Mouse (Mus musculus) G1E (cell line): ENCODE results near the gene Fam155a. TPM values are rescaled to one million over a fixed set of nuclear protein-coding genes. Genes with fewer than 3 reads are reported as not detected.
A peak's percentile ranks its signal among the peaks of the same experiment; 100 is the strongest.

Experiments
- ATAC-seq: 2 replicates; pipeline ENCODE4 v1.8.0; 2016; ENCODE audit warnings: mild to moderate bottlenecking; ENCODE audit not compliant: insufficient number of reproducible peaks, poor library complexity, low FRiP score, severe bottlenecking; ENCODE audit errors: extremely low read depth
- DNase-seq: peaks from one replicate; pipeline ENCODE4 v3.0.0; 2012; ENCODE audit warnings: low spot score
- H3K27me3 ChIP-seq: 2 replicates; pipeline ENCODE4 v1.6.1; 2012; ENCODE audit warnings: mild to moderate bottlenecking, low read length, inconsistent platforms; ENCODE audit not compliant: insufficient read depth
- H3K36me3 ChIP-seq: replicated peaks from 2 replicates; pipeline ENCODE3; 2012; ENCODE audit warnings: mild to moderate bottlenecking, inconsistent platforms
- H3K4me1 ChIP-seq: 2 replicates; pipeline ENCODE4 v1.6.1; 2012; ENCODE audit warnings: low read depth, low read length, inconsistent platforms, mixed read lengths; ENCODE audit not compliant: insufficient read depth
- H3K4me3 ChIP-seq: 2 replicates; pipeline ENCODE4 v1.5.1; 2012; ENCODE audit warnings: low read depth, mild to moderate bottlenecking, inconsistent platforms, low read length, moderate library complexity, mixed read lengths
- H3K9me3 ChIP-seq: replicated peaks from 2 replicates; pipeline ENCODE4 v1.6.1; 2012; ENCODE audit warnings: inconsistent platforms
- CTCF ChIP-seq: IDR thresholded peaks from 2 replicates; pipeline ENCODE4 v1.5.1; 2012; ENCODE audit warnings: low read depth, low read length, inconsistent platforms, mixed read lengths
- GATA1 ChIP-seq: IDR thresholded peaks from 2 replicates; pipeline ENCODE4 v1.6.1; 2012; ENCODE audit warnings: borderline replicate concordance, low read length, inconsistent platforms, mixed read lengths
- GATA2 ChIP-seq: IDR thresholded peaks from 2 replicates; pipeline ENCODE4 v1.6.1; 2012; ENCODE audit warnings: low read depth, low read length, inconsistent platforms, borderline replicate concordance
- POLR2AphosphoS5 ChIP-seq: IDR thresholded peaks from 2 replicates; pipeline ENCODE4 v1.6.1; 2012; ENCODE audit warnings: low read depth, low read length, inconsistent platforms; ENCODE audit not compliant: insufficient replicate concordance
- TAL1 ChIP-seq: conservative IDR thresholded peaks from 2 replicates; pipeline ENCODE4 v1.6.1; 2012; ENCODE audit warnings: low read depth, low read length, inconsistent platforms, mixed read lengths
- polyA plus RNA-seq: library from polyadenylated mRNA; stranded (reverse); fragments of >175 nt; gene quantifications from 2 replicates; pipeline ENCODE4 v1.2.3, GENCODE M21; 2012
- total RNA-seq, 2 experiments: library from RNA; stranded (forward) in 1 of 2; stranded (reverse) in 1 of 2; fragments of 200-1000 nt in 1 of 2; fragments of >200 nt in 1 of 2; fragmentation: Nextera tagmentation in 1 of 2; gene quantifications; 2 replicates each; pipeline ENCODE4 v1.2.3; 2014 to 2017

Gene Fam155a
- total and polyA plus RNA-seq, 3 experiments = 0.27 TPM; not detected in 2

- DNase-seq (no peak), ATAC-seq (no peak)
- H3K4me1 ChIP-seq = no peaks in the 10 kb centered on the region
- H3K27me3 ChIP-seq = no peaks in the 10 kb centered on the region
- no peaks in the 10 kb centered on the region for H3K9me3 ChIP-seq
- TF ChIP-seq CTCF (no peak), GATA2 (no peak)
- no peak overlapping the region for H3K4me3 ChIP-seq
- no peaks in the 10 kb centered on the region for H3K36me3 ChIP-seq
Measured at GRCm38 (mm10) chr8:9240996-9241395, 530.0 kb downstream of the Fam155a start.

DNA sequence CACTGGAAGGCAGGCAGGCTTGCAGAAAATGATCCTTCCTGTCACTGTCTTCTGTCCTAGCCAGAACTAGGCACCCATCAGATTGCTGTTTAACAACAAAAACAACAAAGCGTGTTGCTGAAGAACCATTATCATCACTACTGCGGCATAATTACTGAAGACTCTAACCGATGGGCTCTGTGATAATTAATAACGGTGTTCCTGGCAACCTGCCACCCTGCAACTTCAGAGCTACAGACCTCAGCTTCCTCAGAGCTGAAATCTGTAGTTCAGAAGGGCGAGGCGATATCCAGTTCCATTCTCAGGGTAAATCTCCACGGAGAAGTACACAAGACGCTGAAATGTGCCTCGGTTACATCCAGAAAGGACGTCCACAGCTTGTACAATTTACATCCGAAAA, 531.2 kb downstream of the Fam155a start:
- Histone ChIP-seq H3K4me3 (no peak overlapping the region), H3K27me3 (0 out of 2 replicates have a peak, but pooled peaks cover 2% of the 10 kb centered on the region), H3K9me3 (no peaks in the 10 kb centered on the region), H3K36me3 (no peaks in the 10 kb centered on the region), H3K4me1 (no peaks in the 10 kb centered on the region)
- TF ChIP-seq GATA2 (no peak), TAL1 (no peak), POLR2AphosphoS5 (no peak), CTCF (no peak), GATA1 (no peak)
- ATAC-seq (no peak), DNase-seq (no peak)

- H3K4me3 ChIP-seq = no peak overlapping the region
- H3K4me1 ChIP-seq = no peaks in the 10 kb centered on the region
- TF ChIP-seq CTCF (no peak), GATA1 (no peak), TAL1 (no peak), POLR2AphosphoS5 (no peak), GATA2 (no peak)
- 0 out of 2 replicates have a peak, but pooled peaks cover 2% of the 10 kb centered on the region for H3K27me3 ChIP-seq
- no peak for DNase-seq
- H3K36me3 ChIP-seq = no peaks in the 10 kb centered on the region
- no peaks in the 10 kb centered on the region for H3K9me3 ChIP-seq
- ATAC-seq = no peak
Measured at GRCm38 (mm10) chr8:9238974-9239373, 532.0 kb downstream of the Fam155a start.

GRCm38 (mm10) chr8:9233326-9233919, 537.5 kb downstream of the Fam155a start:
- Histone ChIP-seq H3K9me3 (no peaks in the 10 kb centered on the region), H3K36me3 (no peaks in the 10 kb centered on the region), H3K27me3 (0 out of 2 replicates have a peak, but pooled peaks cover 2% of the 10 kb centered on the region), H3K4me3 (no peak overlapping the region), H3K4me1 (no peaks in the 10 kb centered on the region)
- TF ChIP-seq GATA2 (no peak), CTCF (peak; percentile 90)
- ATAC-seq (no peak), DNase-seq (peak; percentile 20)

- no peaks in the 10 kb centered on the region for H3K27me3 ChIP-seq
- H3K36me3 ChIP-seq = no peaks in the 10 kb centered on the region
- ATAC-seq (peak; percentile 60), DNase-seq (peak; percentile 16)
- no peaks in the 10 kb centered on the region for H3K9me3 ChIP-seq
- no peak overlapping the region for H3K4me3 ChIP-seq
- TF ChIP-seq POLR2AphosphoS5 = no peak
- peak; percentile 70 for TF ChIP-seq CTCF
- no peak for TF ChIP-seq GATA2
- no peak for TF ChIP-seq GATA1
- no peak for TF ChIP-seq TAL1
- no peaks in the 10 kb centered on the region for H3K4me1 ChIP-seq
Measured at GRCm38 (mm10) chr8:9227779-9228464, 543.0 kb downstream of the Fam155a start.

DNA sequence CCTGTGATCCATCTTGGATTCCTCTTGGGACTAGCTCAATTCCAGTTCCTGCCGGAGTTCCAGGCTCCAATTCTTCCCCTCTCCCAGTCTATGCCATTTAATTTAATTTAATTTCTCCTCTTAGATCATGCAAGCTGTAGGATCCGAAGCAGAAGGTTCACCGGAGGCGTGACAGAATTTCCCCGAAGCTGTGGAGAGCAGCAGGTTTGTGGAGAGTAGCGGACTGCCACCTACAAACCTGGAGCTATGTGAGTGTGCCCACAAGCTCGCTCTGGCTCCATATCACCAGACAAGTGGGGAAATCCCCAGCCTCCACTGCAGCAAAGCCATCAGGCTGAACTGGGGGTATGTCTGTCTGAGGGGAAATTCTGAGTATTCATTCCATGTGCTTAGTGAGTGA, 544.2 kb downstream of the Fam155a start:
- Histone ChIP-seq H3K36me3 (no peaks in the 10 kb centered on the region), H3K9me3 (no peaks in the 10 kb centered on the region), H3K4me3 (no peak overlapping the region), H3K4me1 (no peaks in the 10 kb centered on the region), H3K27me3 (0 out of 2 replicates have a peak, but pooled peaks cover 3% of the 10 kb centered on the region)
- no peak for ATAC-seq
- no peak for TF ChIP-seq TAL1
- TF ChIP-seq CTCF = no peak
- TF ChIP-seq GATA2 = no peak
- no peak for TF ChIP-seq POLR2AphosphoS5
- TF ChIP-seq GATA1 = no peak
- DNase-seq = no peak

GRCm38 (mm10) chr8:9211751-9212150, 559.2 kb downstream of the Fam155a start:
- H3K27me3 ChIP-seq = peaks cover 7% of the 10 kb centered on the region; the same call in 1 of the 2 replicates
- H3K36me3 ChIP-seq = no peaks in the 10 kb centered on the region
- no peak overlapping the region for H3K4me3 ChIP-seq
- no peaks in the 10 kb centered on the region for H3K9me3 ChIP-seq
- ATAC-seq (no peak), DNase-seq (no peak)
- no peaks in the 10 kb centered on the region for H3K4me1 ChIP-seq
- no peak for TF ChIP-seq CTCF
- TF ChIP-seq GATA2 = no peak
